Mouse (Mus musculus): ENCODE data around the gene Wfdc9. TPM values are rescaled to one million over a fixed set of nuclear protein-coding genes. Genes with fewer than 3 reads are reported as not detected.
A peak's percentile ranks its signal among the peaks of the same experiment; 100 is the strongest.

Wfdc9 gene
- not detected in 3 replicates for total RNA-seq (2017)

DNA sequence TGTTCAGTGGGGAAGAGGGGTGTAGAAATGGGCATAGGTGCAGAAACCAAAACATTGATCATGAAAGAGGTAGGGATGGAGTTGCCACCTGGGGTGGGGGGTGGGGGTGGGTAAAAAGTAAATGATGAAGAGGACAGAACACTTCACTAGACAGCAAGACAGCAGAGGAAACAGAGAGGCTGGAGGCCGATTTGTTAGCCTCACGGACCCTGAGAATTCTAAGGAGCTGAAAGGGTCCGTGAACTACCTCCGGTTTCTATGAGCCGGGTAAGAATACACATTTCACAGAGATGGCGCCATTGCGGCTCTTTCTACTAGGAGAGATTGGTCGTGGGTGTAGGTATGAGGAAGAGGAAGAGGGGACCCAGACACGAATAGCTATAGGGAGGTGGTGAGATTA lies at the start of gene Wfdc9:
Wfdc9 (minus strand) TSS at position 101 of the 400 bp plus-strand sequence.
- no peak for ATAC-seq (replicated peaks; ENCODE audit: insufficient number of reproducible peaks, low FRiP score, low TSS enrichment, poor library complexity, severe bottlenecking)

DNA sequence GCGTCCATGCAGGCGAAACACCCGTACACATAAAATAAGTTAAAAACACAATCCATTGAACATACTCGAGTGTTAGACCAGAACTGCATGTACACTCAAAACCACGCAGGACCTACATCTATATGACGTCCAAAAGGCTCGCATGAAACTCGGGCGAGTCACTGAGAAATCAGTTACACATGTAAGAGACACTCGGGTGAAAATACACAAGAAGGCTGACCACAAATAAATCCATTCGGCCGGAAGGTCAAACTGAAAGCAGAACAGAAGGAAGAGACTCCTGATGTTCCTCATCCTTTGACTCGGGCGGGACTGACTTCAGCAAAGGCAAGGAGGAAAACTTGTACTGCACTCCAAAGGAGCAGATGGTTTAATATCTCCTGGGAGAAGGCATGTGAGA lies 49.6 kb upstream of the Wfdc9 start:
- ATAC-seq (replicated peaks; ENCODE audit: insufficient number of reproducible peaks, low FRiP score, low TSS enrichment, poor library complexity, severe bottlenecking) = no peak

DNA sequence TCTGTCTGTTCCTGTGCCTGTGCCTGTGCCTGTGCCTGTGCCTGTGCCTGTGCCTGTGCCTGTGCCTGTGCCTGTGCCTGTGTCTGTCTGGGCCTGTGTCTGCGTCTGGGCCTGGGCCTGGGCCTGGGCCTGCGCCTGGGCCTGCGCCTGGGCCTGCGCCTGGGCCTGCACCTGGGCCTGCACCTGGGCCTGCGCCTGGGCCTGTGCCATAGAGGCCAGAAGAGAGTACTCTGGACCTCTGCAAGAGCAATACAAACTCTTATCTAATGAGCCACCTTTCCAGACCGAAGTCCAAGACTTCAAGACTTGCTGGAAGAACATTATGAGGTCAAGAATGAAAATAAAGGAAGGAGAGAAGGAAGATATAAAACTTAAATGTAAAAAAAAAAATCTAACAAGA lies 48.9 kb upstream of the Wfdc9 start:
- ATAC-seq (replicated peaks; ENCODE audit: insufficient number of reproducible peaks, low FRiP score, low TSS enrichment, poor library complexity, severe bottlenecking) = no peak

GRCm38 (mm10) chr2:164704235-164704634 lies 47.9 kb upstream of the Wfdc9 start:
- ATAC-seq (replicated peaks; ENCODE audit: insufficient number of reproducible peaks, low FRiP score, low TSS enrichment, poor library complexity, severe bottlenecking) = no peak

GRCm38 (mm10) chr2:164701761-164702160 lies 45.4 kb upstream of the Wfdc9 start:
- ATAC-seq (replicated peaks; ENCODE audit: insufficient number of reproducible peaks, low FRiP score, low TSS enrichment, poor library complexity, severe bottlenecking) = no peak

DNA sequence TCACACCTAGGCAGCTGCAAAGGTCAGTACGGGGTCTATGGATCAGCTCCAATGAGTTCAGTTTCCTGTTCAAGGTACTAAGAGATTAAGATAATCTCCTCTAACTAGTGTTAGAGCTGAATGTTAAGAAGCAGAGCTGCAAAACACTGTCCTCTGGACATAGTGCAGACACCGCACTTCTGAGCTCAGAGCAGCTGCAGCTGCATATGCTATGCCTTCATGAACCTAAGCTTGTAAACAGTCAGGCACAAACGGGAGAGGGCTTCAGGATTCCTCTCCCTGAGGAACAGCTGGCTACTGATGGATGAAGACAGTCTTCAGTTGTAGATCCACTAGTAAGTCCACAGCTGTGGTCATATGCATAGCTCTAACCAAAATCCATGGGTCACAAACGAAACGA lies 44.6 kb upstream of the Wfdc9 start:
- ATAC-seq (replicated peaks; ENCODE audit: insufficient number of reproducible peaks, low FRiP score, low TSS enrichment, poor library complexity, severe bottlenecking) = no peak

GRCm38 (mm10) chr2:164698201-164698600 lies 41.8 kb upstream of the Wfdc9 start, which contains the start of gene Spint4:
Gene Spint4, plus strand, starts transcription at chr2:164698501.
- no peak for ATAC-seq (replicated peaks; ENCODE audit: insufficient number of reproducible peaks, low FRiP score, low TSS enrichment, poor library complexity, severe bottlenecking)

DNA sequence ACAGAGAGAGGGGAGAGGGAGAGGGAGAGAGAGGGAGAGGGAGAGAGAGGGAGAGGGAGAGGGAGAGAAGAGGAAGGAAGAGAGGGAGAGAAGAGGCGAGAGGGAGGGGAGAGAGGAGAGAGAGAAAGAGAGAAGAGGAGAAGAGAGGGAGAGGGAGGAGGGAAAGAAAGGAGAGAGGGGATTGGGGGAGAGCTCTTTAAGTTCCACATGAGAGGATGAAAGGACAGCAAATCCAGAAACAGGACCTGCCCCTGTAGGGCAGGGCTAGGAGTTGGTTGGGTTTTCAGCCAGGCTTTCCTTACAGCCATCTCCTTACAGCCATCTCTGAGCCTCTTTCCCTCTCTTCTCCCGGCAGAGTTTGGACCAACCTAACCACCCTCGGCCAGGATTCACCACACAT lies 28.4 kb upstream of the Wfdc9 start, which contains the start of gene Wfdc13:
Wfdc13 (plus strand) TSS at position 301 of the 400 bp plus-strand sequence.
- no peak for ATAC-seq (replicated peaks; ENCODE audit: insufficient number of reproducible peaks, low FRiP score, low TSS enrichment, poor library complexity, severe bottlenecking)

- ATAC-seq (replicated peaks; ENCODE audit: insufficient number of reproducible peaks, low FRiP score, low TSS enrichment, poor library complexity, severe bottlenecking) = 0 out of 2 replicates have a peak, but pooled peaks have one; percentile 31
Measured at GRCm38 (mm10) chr2:164679906-164680305, 23.5 kb upstream of the Wfdc9 start.

GRCm38 (mm10) chr2:164678848-164679625 lies 22.7 kb upstream of the Wfdc9 start:
- peak; percentile 68; the same call in 1 of the 2 replicates for ATAC-seq (replicated peaks; ENCODE audit: insufficient number of reproducible peaks, low FRiP score, low TSS enrichment, poor library complexity, severe bottlenecking)

- ATAC-seq (replicated peaks; ENCODE audit: insufficient number of reproducible peaks, low FRiP score, low TSS enrichment, poor library complexity, severe bottlenecking) = no peak
Measured at GRCm38 (mm10) chr2:164676916-164677685, 20.7 kb upstream of the Wfdc9 start.

GRCm38 (mm10) chr2:164676103-164676502 lies 19.7 kb upstream of the Wfdc9 start:
- no peak for ATAC-seq (replicated peaks; ENCODE audit: insufficient number of reproducible peaks, low FRiP score, low TSS enrichment, poor library complexity, severe bottlenecking)

DNA sequence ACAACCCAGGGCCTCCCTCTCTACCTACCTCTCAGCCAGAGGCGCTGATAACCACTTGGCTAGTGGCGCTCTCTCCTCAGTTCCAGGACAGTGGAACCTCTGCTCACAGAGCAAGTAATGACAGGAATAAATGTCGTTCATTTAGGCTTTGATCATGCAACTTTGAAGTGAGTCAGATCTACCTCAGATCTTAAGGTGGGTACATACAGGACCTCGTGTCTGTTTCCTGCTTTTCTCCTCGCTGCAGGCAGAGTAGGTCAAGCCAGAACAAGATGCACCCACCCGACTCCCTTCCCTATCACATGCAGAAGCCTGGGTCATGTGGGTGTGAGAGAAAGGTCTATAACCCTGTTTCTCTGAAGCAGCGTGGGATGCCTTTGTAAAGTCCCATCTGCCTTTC lies 17.6 kb upstream of the Wfdc9 start, which contains the start of gene Wfdc11:
Wfdc11 (minus strand) TSS at position 101 of the 400 bp plus-strand sequence.
- ATAC-seq (replicated peaks; ENCODE audit: insufficient number of reproducible peaks, low FRiP score, low TSS enrichment, poor library complexity, severe bottlenecking) = no peak

DNA sequence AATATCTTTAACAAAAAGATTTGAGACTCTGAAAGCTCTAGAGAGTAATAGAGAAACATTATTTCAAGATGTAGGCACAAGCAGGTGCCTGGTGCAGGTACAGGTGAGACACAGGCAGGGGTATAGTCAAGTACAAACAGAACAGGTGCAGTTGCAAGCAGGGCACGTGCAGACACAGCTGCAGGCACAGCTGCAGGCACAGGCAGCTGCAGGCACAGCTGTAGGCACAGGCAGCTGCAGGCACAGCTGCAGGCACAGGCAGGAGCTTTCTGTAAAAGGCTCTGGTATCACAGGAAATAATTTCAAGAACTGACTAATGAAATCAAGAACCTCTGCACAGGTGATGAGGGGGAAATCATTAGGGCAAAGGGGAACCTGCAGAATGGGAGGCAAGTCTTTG lies 14.6 kb upstream of the Wfdc9 start:
- ATAC-seq (replicated peaks; ENCODE audit: insufficient number of reproducible peaks, low FRiP score, low TSS enrichment, poor library complexity, severe bottlenecking) = no peak

DNA sequence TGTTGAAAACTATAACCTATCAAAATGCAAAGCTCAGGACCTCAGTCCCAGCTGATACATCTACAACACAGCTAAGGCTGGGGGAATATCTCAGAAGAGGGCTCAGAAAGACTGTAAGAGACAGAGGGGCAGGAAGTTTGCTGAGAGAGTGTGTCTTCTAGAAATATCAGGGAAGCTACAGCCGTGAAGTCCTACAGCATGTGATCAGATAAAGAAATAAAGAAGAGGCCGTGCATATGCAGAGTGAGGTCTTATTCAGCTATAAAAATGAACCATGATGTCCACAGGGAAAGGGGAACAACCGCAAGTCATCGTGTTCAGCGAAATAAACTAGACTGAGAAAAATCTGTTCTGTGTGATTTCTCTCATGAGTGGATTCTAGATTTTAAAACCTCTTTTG lies 13.9 kb upstream of the Wfdc9 start:
- no peak for ATAC-seq (replicated peaks; ENCODE audit: insufficient number of reproducible peaks, low FRiP score, low TSS enrichment, poor library complexity, severe bottlenecking)

GRCm38 (mm10) chr2:164664851-164665250 lies 8.5 kb upstream of the Wfdc9 start:
- no peak for ATAC-seq (replicated peaks; ENCODE audit: insufficient number of reproducible peaks, low FRiP score, low TSS enrichment, poor library complexity, severe bottlenecking)

- peak; percentile 79 for ATAC-seq (replicated peaks; ENCODE audit: insufficient number of reproducible peaks, low FRiP score, low TSS enrichment, poor library complexity, severe bottlenecking)
Measured at GRCm38 (mm10) chr2:164655858-164656257, 525 bp downstream of the Wfdc9 start, which contains the start of gene Wfdc10. Gene Wfdc10, plus strand, starts transcription at chr2:164656046.

DNA sequence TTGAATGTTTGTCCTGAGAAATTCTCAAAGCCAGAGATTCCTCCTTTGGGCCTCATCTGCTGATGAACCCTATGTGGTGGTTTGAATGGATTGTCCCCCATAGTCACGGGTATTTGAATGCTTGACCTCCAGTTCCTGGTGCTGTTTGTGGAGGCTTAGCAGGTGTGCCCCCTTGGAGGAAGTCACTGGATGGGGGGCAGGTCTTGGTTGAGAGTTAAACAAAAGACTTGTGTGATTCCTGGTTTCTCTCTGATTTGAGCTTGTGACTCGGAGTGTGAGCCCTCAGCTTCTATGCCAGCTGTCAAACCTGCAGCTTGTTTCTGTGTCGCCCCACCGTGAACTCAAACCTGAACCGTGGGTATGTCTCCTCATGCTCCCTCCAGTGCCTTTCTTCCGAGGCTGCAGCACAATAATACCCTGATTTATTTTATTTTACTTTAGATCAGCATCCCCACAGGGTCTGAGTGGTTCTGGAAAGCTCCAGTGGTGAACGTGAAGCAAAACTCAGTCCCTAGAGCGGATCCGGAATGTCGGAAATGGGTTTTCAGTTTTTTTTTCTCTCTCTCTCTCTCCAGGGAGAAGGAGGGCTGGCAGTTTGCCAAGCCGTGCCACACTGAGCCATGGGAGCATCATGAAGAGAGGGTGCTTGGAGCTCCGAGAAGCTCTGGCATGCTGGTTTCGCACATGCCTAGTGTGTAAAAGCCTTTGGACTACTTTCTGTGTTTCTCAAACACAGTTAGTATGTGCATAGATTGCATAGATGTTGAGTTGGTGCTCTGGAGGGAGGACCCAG lies 14.3 kb downstream of the Wfdc9 start:
- no peak for ATAC-seq (replicated peaks; ENCODE audit: insufficient number of reproducible peaks, low FRiP score, low TSS enrichment, poor library complexity, severe bottlenecking)

DNA sequence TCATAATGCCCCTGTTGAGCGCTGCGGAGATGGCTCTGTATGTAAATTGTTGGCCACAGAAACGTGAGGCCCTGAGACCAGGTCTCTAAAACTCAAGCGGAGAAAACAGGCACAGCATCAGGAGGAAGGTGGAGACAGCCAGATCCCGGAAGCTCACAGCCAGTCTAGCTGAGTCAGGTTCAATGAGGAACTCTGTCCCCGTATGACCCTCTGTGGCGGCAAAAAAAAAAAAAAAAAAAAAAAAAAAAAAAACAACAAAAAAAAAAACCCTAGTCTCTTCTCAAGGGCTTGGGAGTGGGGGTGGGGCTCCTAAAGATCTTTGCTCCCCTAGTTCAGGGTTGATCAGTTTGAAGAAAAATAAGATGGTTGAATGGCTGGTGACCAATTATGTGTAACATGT lies 15.3 kb downstream of the Wfdc9 start:
- peak; percentile 95 for ATAC-seq (replicated peaks; ENCODE audit: insufficient number of reproducible peaks, low FRiP score, low TSS enrichment, poor library complexity, severe bottlenecking)

All from monocyte, adult 5-6 weeks (primary cell).